Mouse (Mus musculus): ENCODE measurements around the gene Sp9. TPM values are rescaled to one million over a fixed set of nuclear protein-coding genes. Genes with fewer than 3 reads are reported as not detected.
A peak's percentile ranks its signal among the peaks of the same experiment; 100 is the strongest.

The Sp9 gene
- polyA plus RNA-seq, 1 experiment from 2014 or later: 0.04 TPM

DNA sequence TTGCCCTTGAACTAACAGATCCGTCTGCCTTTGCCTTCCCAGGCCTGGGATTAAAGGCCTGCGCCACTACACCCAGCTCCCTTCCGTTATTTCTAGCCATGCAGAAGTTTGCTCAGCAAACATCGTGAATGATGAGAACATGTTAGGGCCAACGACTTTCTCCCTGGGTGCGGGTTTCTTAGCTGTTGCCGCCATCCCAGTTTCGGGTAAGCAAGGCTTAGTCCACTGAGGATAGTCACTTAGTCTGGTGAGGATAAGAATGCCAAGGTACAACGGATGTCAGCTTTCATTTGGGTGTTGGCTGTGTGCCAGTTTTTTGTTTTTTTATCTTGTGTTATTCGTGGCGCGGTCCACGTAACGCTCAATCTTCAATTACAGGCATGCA, 41.4 kb downstream of the Sp9 start:
- peak; percentile 73 for ATAC-seq (replicated peaks; ENCODE audit: insufficient number of reproducible peaks, low FRiP score, low TSS enrichment)
- 37% methylated on average over 14 of the region's 14 CpGs for WGBS (ENCODE audit: insufficient replicate concordance)
- Histone ChIP-seq H3K36me3 (ENCODE audit: control insufficient read depth, insufficient read depth, low read length) (peaks cover 5% of the 10 kb centered on the region; the same call in 1 of the 2 replicates), H3K9ac (ENCODE audit: low read depth, low read length) (peak overlapping the region; percentile 79; the same call in 1 of the 2 replicates), H3K27ac (ENCODE audit: low read depth, low read length) (peak overlapping the region; percentile 86), H3K27me3 (ENCODE audit: control insufficient read depth, insufficient read depth, low read length) (no peaks in the 10 kb centered on the region), H3K4me2 (peak overlapping the region; percentile 70), H3K4me3 (ENCODE audit: low read depth, low read length) (peak overlapping the region; percentile 89), H3K4me1 (ENCODE audit: control insufficient read depth, insufficient read depth, low read length) (peaks cover 4% of the 10 kb centered on the region), H3K9me3 (replicated peaks; ENCODE audit: control insufficient read depth, low read length) (no peaks in the 10 kb centered on the region)

DNA sequence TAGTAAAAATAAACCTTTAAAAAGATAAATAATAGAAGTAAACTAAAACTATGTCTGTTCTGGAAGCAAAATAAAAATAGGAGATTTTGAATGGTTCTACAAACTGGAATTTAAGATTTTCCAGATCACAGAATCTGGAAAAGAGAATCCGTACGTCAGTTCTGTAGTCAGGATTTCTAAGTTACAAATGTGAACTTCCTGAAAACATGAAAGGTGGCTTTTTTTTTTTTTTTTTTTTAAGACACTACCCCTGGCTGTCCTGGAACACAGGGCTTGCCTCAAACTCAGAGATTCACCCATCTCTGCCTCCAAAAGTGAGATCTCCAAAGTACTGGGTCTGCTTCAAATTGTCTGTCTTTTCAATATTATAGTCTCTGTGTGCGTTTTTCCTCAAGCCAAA, 42.6 kb downstream of the Sp9 start:
- Histone ChIP-seq H3K4me2 (no peak overlapping the region), H3K9me3 (replicated peaks; ENCODE audit: control insufficient read depth, low read length) (no peaks in the 10 kb centered on the region), H3K36me3 (ENCODE audit: control insufficient read depth, insufficient read depth, low read length) (no peaks in the 10 kb centered on the region), H3K9ac (ENCODE audit: low read depth, low read length) (no peak overlapping the region), H3K4me1 (ENCODE audit: control insufficient read depth, insufficient read depth, low read length) (peaks cover 4% of the 10 kb centered on the region), H3K27me3 (ENCODE audit: control insufficient read depth, insufficient read depth, low read length) (no peaks in the 10 kb centered on the region), H3K27ac (ENCODE audit: low read depth, low read length) (no peak overlapping the region), H3K4me3 (ENCODE audit: low read depth, low read length) (no peak overlapping the region)
- 87% methylated on average over 3 of the region's 3 CpGs for WGBS (ENCODE audit: insufficient replicate concordance)
- no peak for ATAC-seq (replicated peaks; ENCODE audit: insufficient number of reproducible peaks, low FRiP score, low TSS enrichment)

DNA sequence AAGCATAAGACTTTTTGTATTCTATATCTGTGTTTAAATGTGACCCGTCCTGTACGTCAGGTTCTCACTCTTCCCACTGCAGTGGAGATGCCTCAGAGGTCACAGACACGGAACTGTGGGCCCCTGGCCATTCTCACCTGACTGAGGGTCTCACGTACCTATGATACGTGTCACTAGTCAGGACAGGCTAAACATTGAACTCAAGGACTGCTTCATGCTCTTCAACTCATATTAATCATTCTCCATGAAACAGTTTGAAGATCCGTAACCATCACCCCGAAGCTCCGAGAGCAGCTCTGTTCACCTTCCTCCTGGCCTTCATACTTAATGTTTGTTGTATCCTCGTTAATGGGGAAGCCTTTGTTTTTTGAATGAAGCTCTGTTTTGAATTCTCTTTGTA, 45.7 kb downstream of the Sp9 start:
- no peak for ATAC-seq (replicated peaks; ENCODE audit: insufficient number of reproducible peaks, low FRiP score, low TSS enrichment)
- no peak overlapping the region for H3K4me2 ChIP-seq
- no peaks in the 10 kb centered on the region for H3K36me3 ChIP-seq (ENCODE audit: control insufficient read depth, insufficient read depth, low read length)
- WGBS (ENCODE audit: insufficient replicate concordance): 90% methylated on average over 9 of the region's 9 CpGs
- peaks cover 4% of the 10 kb centered on the region; the same call in 1 of the 2 replicates for H3K4me1 ChIP-seq (ENCODE audit: control insufficient read depth, insufficient read depth, low read length)
- H3K4me3 ChIP-seq (ENCODE audit: low read depth, low read length): no peak overlapping the region
- H3K27me3 ChIP-seq (ENCODE audit: control insufficient read depth, insufficient read depth, low read length): no peaks in the 10 kb centered on the region
- no peak overlapping the region for H3K9ac ChIP-seq (ENCODE audit: low read depth, low read length)
- no peaks in the 10 kb centered on the region for H3K9me3 ChIP-seq (replicated peaks; ENCODE audit: control insufficient read depth, low read length)
- no peak overlapping the region for H3K27ac ChIP-seq (ENCODE audit: low read depth, low read length)

DNA sequence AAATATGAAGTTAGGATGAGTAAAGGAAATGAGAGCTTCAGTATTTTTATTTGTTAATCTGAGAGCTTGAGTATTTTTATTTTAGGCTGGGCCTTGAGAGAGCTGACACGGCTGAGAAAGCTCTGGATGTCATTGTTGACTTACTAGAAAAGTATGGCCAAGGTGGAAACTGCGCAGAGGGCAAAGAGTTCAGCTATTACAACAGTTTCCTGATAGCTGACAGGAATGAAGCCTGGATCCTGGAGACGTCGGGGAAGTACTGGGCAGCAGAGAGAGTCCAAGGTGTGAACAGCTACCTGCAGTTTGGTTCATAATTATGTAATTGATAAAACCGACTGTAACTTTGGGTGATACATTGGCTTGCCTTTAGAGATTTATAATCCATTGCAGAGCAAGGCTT, 47.5 kb downstream of the Sp9 start:
- H3K9me3 ChIP-seq (replicated peaks; ENCODE audit: control insufficient read depth, low read length): no peaks in the 10 kb centered on the region
- no peak overlapping the region for H3K4me2 ChIP-seq
- no peak overlapping the region for H3K27ac ChIP-seq (ENCODE audit: low read depth, low read length)
- ATAC-seq (replicated peaks; ENCODE audit: insufficient number of reproducible peaks, low FRiP score, low TSS enrichment): no peak
- WGBS (ENCODE audit: insufficient replicate concordance): 75% methylated on average over 5 of the region's 5 CpGs
- no peaks in the 10 kb centered on the region for H3K36me3 ChIP-seq (ENCODE audit: control insufficient read depth, insufficient read depth, low read length)
- no peaks in the 10 kb centered on the region for H3K4me1 ChIP-seq (ENCODE audit: control insufficient read depth, insufficient read depth, low read length)
- no peak overlapping the region for H3K4me3 ChIP-seq (ENCODE audit: low read depth, low read length)
- no peaks in the 10 kb centered on the region for H3K27me3 ChIP-seq (ENCODE audit: control insufficient read depth, insufficient read depth, low read length)
- no peak overlapping the region for H3K9ac ChIP-seq (ENCODE audit: low read depth, low read length)

DNA sequence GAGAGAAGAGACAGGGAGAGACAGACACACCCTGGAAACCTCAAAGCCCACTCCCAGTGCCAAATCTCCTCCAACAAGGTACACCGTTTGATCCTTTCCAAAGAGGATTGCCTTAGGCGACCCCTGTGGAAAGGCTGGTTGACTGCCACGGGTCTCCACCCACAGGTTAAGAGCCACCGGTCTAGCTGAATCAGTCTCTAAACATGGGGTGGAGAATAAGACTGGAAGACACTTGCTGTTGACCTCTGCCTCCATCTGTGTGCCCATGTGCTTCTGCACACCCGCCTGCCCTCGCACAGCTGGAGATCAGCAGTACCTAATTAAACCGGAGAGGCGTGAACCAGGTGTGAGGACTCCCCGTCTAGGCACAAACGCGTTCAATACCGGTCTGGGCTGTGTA, 51.3 kb downstream of the Sp9 start:
- Histone ChIP-seq H3K9me3 (replicated peaks; ENCODE audit: control insufficient read depth, low read length) (no peaks in the 10 kb centered on the region), H3K27me3 (ENCODE audit: control insufficient read depth, insufficient read depth, low read length) (no peaks in the 10 kb centered on the region), H3K4me2 (no peak overlapping the region), H3K9ac (ENCODE audit: low read depth, low read length) (no peak overlapping the region), H3K4me3 (ENCODE audit: low read depth, low read length) (no peak overlapping the region), H3K4me1 (ENCODE audit: control insufficient read depth, insufficient read depth, low read length) (no peaks in the 10 kb centered on the region), H3K36me3 (ENCODE audit: control insufficient read depth, insufficient read depth, low read length) (no peaks in the 10 kb centered on the region), H3K27ac (ENCODE audit: low read depth, low read length) (no peak overlapping the region)
- 51% methylated on average over 12 of the region's 12 CpGs for WGBS (ENCODE audit: insufficient replicate concordance)
- ATAC-seq (replicated peaks; ENCODE audit: insufficient number of reproducible peaks, low FRiP score, low TSS enrichment): no peak

DNA sequence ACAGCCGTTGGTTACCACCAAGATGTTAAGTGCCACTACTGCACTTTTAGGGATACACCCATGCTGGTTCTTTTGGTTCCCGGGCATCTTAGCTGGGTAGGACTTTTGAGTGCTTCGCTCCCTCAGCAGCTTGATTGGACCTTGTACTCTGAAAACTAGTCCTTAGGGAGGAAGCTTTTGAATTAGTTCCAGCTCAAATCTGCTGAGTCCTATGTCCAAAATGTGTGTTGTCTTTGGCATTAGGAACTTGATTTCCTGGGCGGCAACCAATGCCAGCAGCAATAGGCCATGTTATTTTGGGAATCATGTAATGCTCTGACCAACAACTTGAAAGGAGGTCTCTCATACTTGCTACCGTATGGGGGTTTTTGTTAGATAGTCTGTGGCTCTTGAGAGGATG, 54.1 kb downstream of the Sp9 start:
- Histone ChIP-seq H3K4me3 (ENCODE audit: low read depth, low read length) (no peak overlapping the region), H3K27ac (ENCODE audit: low read depth, low read length) (no peak overlapping the region), H3K4me1 (ENCODE audit: control insufficient read depth, insufficient read depth, low read length) (no peaks in the 10 kb centered on the region), H3K27me3 (ENCODE audit: control insufficient read depth, insufficient read depth, low read length) (no peaks in the 10 kb centered on the region), H3K36me3 (ENCODE audit: control insufficient read depth, insufficient read depth, low read length) (no peaks in the 10 kb centered on the region), H3K9me3 (replicated peaks; ENCODE audit: control insufficient read depth, low read length) (no peaks in the 10 kb centered on the region), H3K4me2 (no peak overlapping the region), H3K9ac (ENCODE audit: low read depth, low read length) (no peak overlapping the region)
- 88% methylated on average over 5 of the region's 5 CpGs for WGBS (ENCODE audit: insufficient replicate concordance)
- ATAC-seq (replicated peaks; ENCODE audit: insufficient number of reproducible peaks, low FRiP score, low TSS enrichment): no peak

Other genes starting within 250 kb of the Sp9 start
- 70.5 and 78.4 TPM in 2 replicates for gene Ola1, start 53.0 kb upstream of the Sp9 start, polyA plus RNA-seq (2014; fragmentation: Nextera tagmentation; extraction: Ambion mirVana)
- 12.5 and 17.5 TPM in 2 replicates for gene Scrn3, start 40.7 kb downstream of the Sp9 start, polyA plus RNA-seq (2014; fragmentation: Nextera tagmentation; extraction: Ambion mirVana)
- gene Cir1, start 40.8 kb downstream of the Sp9 start, polyA plus RNA-seq (2014; fragmentation: Nextera tagmentation; extraction: Ambion mirVana): 17.1 and 17.6 TPM in 2 replicates
- gene Gpr155, start 114.6 kb downstream of the Sp9 start, polyA plus RNA-seq (2014; fragmentation: Nextera tagmentation; extraction: Ambion mirVana): 4.9 and 5.8 TPM in 2 replicates

All from heart, embryonic 11.5 days (tissue).